Mouse (Mus musculus) midbrain, embryonic 16.5 days (tissue): ENCODE results near the gene Krcc1. TPM values are rescaled to one million over a fixed set of nuclear protein-coding genes. Genes with fewer than 3 reads are reported as not detected.
A peak's percentile ranks its signal among the peaks of the same experiment; 100 is the strongest.

Source experiments
- ATAC-seq: fragments of 200-750 bp; cut with Nextera tagmentation; 2 replicates; pipeline ENCODE4 v1.8.0; 2017; ENCODE audit warnings: moderate TSS enrichment
- H3K27ac ChIP-seq: fragments of 300-500 bp; sonication (generic); 2 replicates; pipeline ENCODE4 v1.5.1; 2014; ENCODE audit warnings: mild to moderate bottlenecking, low read length, mixed read lengths
- H3K27me3 ChIP-seq: fragments of 300-500 bp; sonication (generic); 2 replicates; pipeline ENCODE4 v1.6.1; 2014; ENCODE audit warnings: low read depth, low read length, mixed read lengths; ENCODE audit not compliant: control insufficient read depth, insufficient read depth
- H3K36me3 ChIP-seq: fragments of 300-500 bp; sonication (generic); 2 replicates; pipeline ENCODE4 v1.6.1; 2014; ENCODE audit warnings: mild to moderate bottlenecking, low read length, moderate library complexity, mixed read lengths; ENCODE audit not compliant: control insufficient read depth, insufficient read depth
- H3K4me1 ChIP-seq: fragments of 300-500 bp; sonication (generic); 2 replicates; pipeline ENCODE4 v1.6.1; 2014; ENCODE audit warnings: mild to moderate bottlenecking, low read length, mixed read lengths; ENCODE audit not compliant: control insufficient read depth, insufficient read depth
- H3K4me2 ChIP-seq: fragments of 300-500 bp; sonication (generic); 2 replicates; pipeline ENCODE4 v1.6.1; 2014; ENCODE audit warnings: mild to moderate bottlenecking, low read length, mixed read lengths
- H3K4me3 ChIP-seq: fragments of 300-500 bp; sonication (generic); 2 replicates; pipeline ENCODE4 v1.5.1; 2014; ENCODE audit warnings: low read depth, mild to moderate bottlenecking, low read length, moderate library complexity, mixed read lengths
- H3K9ac ChIP-seq: fragments of 300-500 bp; sonication (generic); 2 replicates; pipeline ENCODE4 v1.6.1; 2014; ENCODE audit warnings: low read depth, low read length, mixed read lengths
- H3K9me3 ChIP-seq: fragments of 300-500 bp; sonication (generic); replicated peaks from 2 replicates; pipeline ENCODE4 v1.6.1; 2014; ENCODE audit warnings: mild to moderate bottlenecking, low read length, mixed read lengths; ENCODE audit not compliant: control insufficient read depth, poor library complexity, severe bottlenecking
- WGBS: fragments of 180-500 bp; shearing (Covaris S2); extraction: QIAGEN DNeasy Blood & Tissue Kit; methylation state at CpG from one replicate; pipeline ENCODE4 v1.1.7; 2014; 5-methylcytosine and 5-hydroxymethylcytosine counted together
- microRNA-seq: library from miRNA; unstranded; fragments of <30 nt; microRNA quantifications from one replicate; pipeline ENCODE4, GENCODE M21; 2017
- polyA plus RNA-seq: library from polyadenylated mRNA; unstranded; fragments of >200 nt; fragmentation: Nextera tagmentation; extraction: Ambion mirVana; gene quantifications from 2 replicates; pipeline ENCODE4 v1.2.1, GENCODE M21; 2015

The Krcc1 gene
- polyA plus RNA-seq, 1 experiment from 2014 or later, result 15.0 TPM

DNA sequence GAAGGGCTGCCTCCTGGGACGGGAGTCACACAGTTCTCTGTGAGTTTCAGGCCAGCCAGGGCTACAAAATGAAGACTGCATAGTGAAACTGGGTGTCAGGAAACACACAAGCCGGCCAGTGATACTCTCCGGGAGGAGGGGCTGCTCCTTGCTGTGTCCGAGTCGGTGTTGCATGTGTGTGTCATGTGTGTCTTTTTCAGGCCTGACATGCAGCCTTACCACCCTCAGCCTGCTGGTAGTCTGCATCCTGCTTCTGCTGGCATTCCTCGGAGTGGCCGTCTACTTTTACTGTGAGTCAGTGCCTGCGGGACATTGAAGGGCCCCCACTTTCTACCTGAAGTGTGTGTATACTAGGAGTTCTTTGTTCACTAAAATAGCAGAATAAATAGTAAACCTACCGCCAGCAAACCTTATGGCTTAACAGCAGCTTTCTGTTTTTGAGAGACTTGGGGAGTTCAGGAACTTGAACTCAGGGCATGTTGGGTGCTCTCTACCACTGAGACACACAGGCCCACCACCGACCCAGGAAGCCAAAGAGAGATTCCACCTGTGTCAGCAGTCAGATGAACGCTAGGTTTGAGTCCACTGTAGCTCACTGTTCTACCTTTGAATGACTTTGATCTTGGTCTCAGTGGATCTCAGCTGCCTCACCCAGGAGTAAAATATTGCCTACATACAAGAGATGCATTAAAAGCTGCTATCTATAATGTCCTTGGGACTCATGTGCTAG is 60.9 kb downstream of the Krcc1 start:
- 86% methylated on average over 11 of the region's 11 CpGs for WGBS
- no peak overlapping the region for H3K27ac ChIP-seq
- ATAC-seq, result no peak
- no peaks in the 10 kb centered on the region for H3K27me3 ChIP-seq
- H3K36me3 ChIP-seq, result no peaks in the 10 kb centered on the region
- H3K4me1 ChIP-seq, result no peaks in the 10 kb centered on the region
- no peak overlapping the region for H3K4me2 ChIP-seq
- H3K9me3 ChIP-seq, result no peaks in the 10 kb centered on the region
- no peak overlapping the region for H3K9ac ChIP-seq
- H3K4me3 ChIP-seq, result no peak overlapping the region

DNA sequence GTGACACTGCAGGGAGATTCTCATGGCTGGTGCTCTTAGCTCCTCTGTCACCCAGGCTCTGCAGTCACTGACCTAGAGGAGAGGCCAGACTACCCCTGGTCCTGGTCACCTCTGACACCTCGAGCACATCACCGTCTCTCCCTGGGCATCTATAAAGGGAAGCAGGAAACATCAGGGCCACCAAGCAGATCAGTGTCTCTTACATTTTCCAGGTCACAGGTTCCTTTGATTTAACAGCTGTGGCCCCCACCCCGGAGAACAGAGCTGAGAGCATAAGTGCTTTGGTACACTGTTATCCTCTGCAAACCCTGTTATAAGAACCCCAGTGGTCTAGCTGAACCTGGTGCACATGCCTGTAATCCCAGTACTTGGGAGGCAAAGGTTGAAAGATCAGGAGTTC is 61.6 kb downstream of the Krcc1 start:
- no peaks in the 10 kb centered on the region for H3K27me3 ChIP-seq
- no peak overlapping the region for H3K9ac ChIP-seq
- H3K4me1 ChIP-seq, result no peaks in the 10 kb centered on the region
- no peaks in the 10 kb centered on the region for H3K9me3 ChIP-seq
- no peak overlapping the region for H3K4me3 ChIP-seq
- WGBS, result 78% methylated on average over 3 of the region's 3 CpGs
- H3K36me3 ChIP-seq, result no peaks in the 10 kb centered on the region
- no peak for ATAC-seq
- H3K27ac ChIP-seq, result no peak overlapping the region
- no peak overlapping the region for H3K4me2 ChIP-seq

DNA sequence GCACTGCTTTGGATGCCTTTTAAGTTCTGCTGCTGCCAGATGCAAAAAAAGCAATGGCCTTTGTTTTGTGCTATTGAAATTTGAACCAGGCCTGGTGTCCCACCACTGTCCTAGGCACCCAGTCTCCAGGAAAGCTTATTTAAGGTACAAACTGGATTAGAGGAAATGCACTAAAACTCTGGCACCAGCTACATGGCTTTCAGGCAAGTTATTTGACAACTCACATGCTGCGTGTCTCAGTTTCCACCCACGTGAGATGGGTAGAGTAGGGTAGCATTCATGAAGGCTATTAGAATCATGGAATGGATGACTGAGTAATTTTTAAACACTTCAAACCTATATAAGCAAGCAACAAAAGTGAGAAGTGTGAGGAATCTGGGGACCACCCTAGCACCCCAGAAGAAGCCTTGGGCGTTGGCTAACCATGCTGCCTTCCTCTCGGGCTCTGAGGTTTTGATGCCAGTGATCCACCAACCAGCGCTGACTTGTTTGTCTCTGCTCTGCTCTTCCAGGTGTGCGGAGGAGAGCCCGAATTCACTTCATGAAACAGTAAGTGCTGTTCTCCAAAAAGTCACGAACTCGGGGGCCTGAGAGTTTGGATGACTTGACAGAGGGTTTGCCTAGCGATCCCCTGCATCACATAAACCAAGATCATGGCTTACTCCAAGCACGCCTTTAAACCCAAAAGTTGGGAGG is 62.2 kb downstream of the Krcc1 start:
- Histone ChIP-seq H3K36me3 (no peaks in the 10 kb centered on the region), H3K4me1 (no peaks in the 10 kb centered on the region), H3K27me3 (no peaks in the 10 kb centered on the region), H3K9me3 (no peaks in the 10 kb centered on the region), H3K4me2 (no peak overlapping the region), H3K4me3 (no peak overlapping the region), H3K27ac (no peak overlapping the region), H3K9ac (no peak overlapping the region)
- ATAC-seq, result no peak
- 92% methylated on average over 11 of the region's 11 CpGs for WGBS

Small RNAs within 50 kb of the gene (microRNA-seq; reads per million reads assigned to microRNA genes)
- gene Mir8112, result 26.4 reads per million, percentile 40 among the genes with 10 or more reads in this experiment

Other genes with a start within 250 kb of the Krcc1 start
- 3.4 and 4.0 TPM in 2 replicates for gene Thnsl2, start 127.2 kb upstream of the Krcc1 start, polyA plus RNA-seq
- gene Fabp1, start 71.8 kb upstream of the Krcc1 start, polyA plus RNA-seq, result not detected in 2 replicates
- 0.39 and 0.48 TPM in 2 replicates for gene Smyd1, start 50.6 kb downstream of the Krcc1 start, polyA plus RNA-seq
- not detected in 2 replicates for gene Cd8b1, start 51.1 kb downstream of the Krcc1 start, polyA plus RNA-seq
- not detected in 2 replicates for gene Cd8a, start 101.8 kb downstream of the Krcc1 start, polyA plus RNA-seq
- 7.0 and 8.1 TPM in 2 replicates for gene Rmnd5a, start 169.0 kb downstream of the Krcc1 start, polyA plus RNA-seq
- 22.0 and 23.0 TPM in 2 replicates for gene Rnf103, start 222.2 kb downstream of the Krcc1 start, polyA plus RNA-seq